ENCODE assay signal across 9 mouse cellular contexts in genomic region chrX:164287077-164287476, GRCm38 (mm10). TPM values are rescaled to one million over a fixed set of nuclear protein-coding genes. Genes with fewer than 3 reads are reported as not detected.
DNase-seq lines count a peak whose midpoint lies in the region; ATAC-seq and TF ChIP-seq lines count a peak whose summit lies in the region.
"Had no signal": no experiment of that assay in that cellular context is flagged by ENCODE, and none has a peak within 500 bp of the region (broad histone marks: within the 10 kb centered on the region; RNA-seq: fewer than 3 reads in every experiment).

No protein-coding gene starts in this region.

- no peak for DNase-seq in gastrocnemius, adult 2 months
- no peak for DNase-seq in gastrocnemius, postnatal 36 days
- DNase-seq in midbrain, embryonic 14.5 days: peak; percentile 51
- peak; percentile 44 for DNase-seq in ZHBTc4 (ENCODE audit: low read depth, low spot score)
- peak; percentile 19 for DNase-seq in liver, postnatal 0 days
- no peak for DNase-seq in neural tube, embryonic 10.5 days (ENCODE audit: extremely low spot score, low spot score)
- no peak for DNase-seq in left cerebral cortex, adult 11 months (ENCODE audit: low spot score)

- H3K36me3 ChIP-seq in midbrain, embryonic 14.5 days (ENCODE audit: control insufficient read depth, insufficient read depth, low read length): no peaks in the 10 kb centered on the region
- no peaks in the 10 kb centered on the region for H3K36me3 ChIP-seq in midbrain, embryonic 15.5 days (replicated peaks)
- no peaks in the 10 kb centered on the region for H3K36me3 ChIP-seq in liver, postnatal 0 days (replicated peaks; ENCODE audit: insufficient read depth, low read length)
- H3K36me3 ChIP-seq: lung, embryonic 15.5 days had no signal

- H3K4me3 ChIP-seq in gastrocnemius, adult 2 months: no peak overlapping the region
- H3K4me3 ChIP-seq in midbrain, embryonic 14.5 days (replicated peaks; ENCODE audit: low read depth, low read length): no peak overlapping the region
- H3K4me3 ChIP-seq in midbrain, embryonic 15.5 days: no peak overlapping the region
- H3K4me3 ChIP-seq in liver, postnatal 0 days (ENCODE audit: low read depth, low read length): no peak overlapping the region
- H3K4me3 ChIP-seq: lung, embryonic 15.5 days had no signal

- no peaks in the 10 kb centered on the region for H3K9me3 ChIP-seq in midbrain, embryonic 14.5 days (ENCODE audit: control insufficient read depth, low read length)
- H3K9me3 ChIP-seq in midbrain, embryonic 15.5 days: no peaks in the 10 kb centered on the region
- H3K9me3 ChIP-seq in liver, postnatal 0 days (ENCODE audit: low read length): no peaks in the 10 kb centered on the region
- H3K9me3 ChIP-seq: lung, embryonic 15.5 days had no signal

- H3K27ac ChIP-seq in gastrocnemius, adult 2 months: no peak overlapping the region
- no peak overlapping the region for H3K27ac ChIP-seq in midbrain, embryonic 14.5 days (replicated peaks; ENCODE audit: low read depth, low read length)
- no peak overlapping the region for H3K27ac ChIP-seq in midbrain, embryonic 15.5 days
- H3K27ac ChIP-seq in liver, postnatal 0 days (ENCODE audit: low read depth): no peak overlapping the region
- H3K27ac ChIP-seq: lung, embryonic 15.5 days had no signal

- peak; percentile 62 for TF ChIP-seq CTCF in gastrocnemius, adult 2 months (IDR thresholded peaks at IDR 0.05)
- peak; percentile 73 for TF ChIP-seq CTCF in liver, postnatal 0 days (IDR thresholded peaks at IDR 0.05; ENCODE audit: low read depth)

- H3K4me1 ChIP-seq in midbrain, embryonic 14.5 days (ENCODE audit: control insufficient read depth, insufficient read depth, low read length): no peaks in the 10 kb centered on the region
- H3K4me1 ChIP-seq in midbrain, embryonic 15.5 days: no peaks in the 10 kb centered on the region
- no peaks in the 10 kb centered on the region for H3K4me1 ChIP-seq in liver, postnatal 0 days (ENCODE audit: insufficient read depth)
- H3K4me1 ChIP-seq: lung, embryonic 15.5 days had no signal

- no peaks in the 10 kb centered on the region for H3K27me3 ChIP-seq in midbrain, embryonic 14.5 days (ENCODE audit: control insufficient read depth, insufficient read depth, low read length)
- H3K27me3 ChIP-seq in midbrain, embryonic 15.5 days (replicated peaks): no peaks in the 10 kb centered on the region
- H3K27me3 ChIP-seq in liver, postnatal 0 days (ENCODE audit: insufficient read depth, low read length): no peaks in the 10 kb centered on the region
- H3K27me3 ChIP-seq: lung, embryonic 15.5 days had no signal

- ATAC-seq in midbrain, embryonic 14.5 days (ENCODE audit: low FRiP score, low TSS enrichment): no peak
- no peak for ATAC-seq in midbrain, embryonic 15.5 days (replicated peaks)
- ATAC-seq in liver, postnatal 0 days: no peak

- intact Hi-C loops in gastrocnemius, adult 2 months (cut with DNase I): loop anchor here (5.0 kb wide), 1 partner anchor 105 kb away; no protein-coding TSS in a partner anchor
- intact Hi-C loops in gastrocnemius, postnatal 36 days (cut with DNase I): loop anchor here (2.0 kb wide), 1 partner anchor 102 kb away; no protein-coding TSS in a partner anchor

- H3K4me2 ChIP-seq in midbrain, embryonic 14.5 days (ENCODE audit: low read length): no peak overlapping the region
- H3K4me2 ChIP-seq in midbrain, embryonic 15.5 days: no peak overlapping the region
- no peak overlapping the region for H3K4me2 ChIP-seq in liver, postnatal 0 days (ENCODE audit: low read depth, low read length)
- H3K4me2 ChIP-seq: lung, embryonic 15.5 days had no signal

- no peak for TF ChIP-seq EP300 in liver, postnatal 0 days (IDR thresholded peaks at IDR 0.05; ENCODE audit: low read depth)

- no peak overlapping the region for H3K9ac ChIP-seq in midbrain, embryonic 14.5 days (replicated peaks; ENCODE audit: low read length)
- H3K9ac ChIP-seq in midbrain, embryonic 15.5 days: no peak overlapping the region
- H3K9ac ChIP-seq in liver, postnatal 0 days (replicated peaks): no peak overlapping the region
- H3K9ac ChIP-seq: lung, embryonic 15.5 days had no signal

- WGBS in midbrain, embryonic 14.5 days: 76% methylated on average over 3 of the region's 3 CpGs
- 67% methylated on average over 3 of the region's 3 CpGs for WGBS in midbrain, embryonic 15.5 days
- 56% methylated on average over 3 of the region's 3 CpGs for WGBS in liver, postnatal 0 days (ENCODE audit: insufficient replicate concordance)

RNA-seq across cellular contexts. Expression of gene Pir, which starts 17.9 kb away (rescaled TPM):
- total RNA-seq in gastrocnemius, adult 2 months (2021): 1 to 10 TPM; 4.6 to 7.0 TPM
- total RNA-seq in gastrocnemius, postnatal 36 days (2021): 1 to 10 TPM; 3.2 to 3.6 TPM
- 2.3 and 2.6 TPM in 2 replicates for polyA plus RNA-seq in midbrain, embryonic 14.5 days (2014; fragmentation: Nextera tagmentation; extraction: Ambion mirVana)
- 2.9 and 3.1 TPM in 2 replicates for polyA plus RNA-seq in midbrain, embryonic 15.5 days (2015; fragmentation: Nextera tagmentation; extraction: Ambion mirVana)
- 12.3 and 14.3 TPM in 2 replicates for polyA plus RNA-seq in liver, postnatal 0 days (2015; fragmentation: Nextera tagmentation; extraction: Ambion mirVana)

RNA-seq across cellular contexts. Expression of gene Bmx, which starts 29.1 kb away (rescaled TPM):
- under 1 TPM; 0.08 to 0.28 TPM for total RNA-seq in gastrocnemius, adult 2 months (2021)
- under 1 TPM; 0.23 to 0.32 TPM for total RNA-seq in gastrocnemius, postnatal 36 days (2021)
- polyA plus RNA-seq in midbrain, embryonic 14.5 days (2014; fragmentation: Nextera tagmentation; extraction: Ambion mirVana): 0.51 TPM in 1 of 2 replicates, not detected in the other
- 0.32 and 0.44 TPM in 2 replicates for polyA plus RNA-seq in midbrain, embryonic 15.5 days (2015; fragmentation: Nextera tagmentation; extraction: Ambion mirVana)
- polyA plus RNA-seq in liver, postnatal 0 days (2015; fragmentation: Nextera tagmentation; extraction: Ambion mirVana): 0.81 and 0.83 TPM in 2 replicates

Comparison
In these comparisons a context has a peak if more than half of its experiments do, and no peak if none do; other contexts are left out.
1. DNase-seq: peak in midbrain, embryonic 14.5 days (single experiment), ZHBTc4 (single experiment) and liver, postnatal 0 days (single experiment); none in gastrocnemius, adult 2 months (single experiment), gastrocnemius, postnatal 36 days (0 of 2), neural tube, embryonic 10.5 days (single experiment) and left cerebral cortex, adult 11 months (single experiment).